Mouse (Mus musculus) MEL (cell line): Measurements from ENCODE around the gene Strc. TPM values are rescaled to one million over a fixed set of nuclear protein-coding genes. Genes with fewer than 3 reads are reported as not detected.

ENCODE experiments used
- DNase-seq: peaks from one replicate; pipeline ENCODE4 v3.0.0; 2011; ENCODE audit warnings: low read depth, low spot score
- H3K27ac ChIP-seq: 2 replicates; pipeline ENCODE4 v1.5.1; 2012; ENCODE audit warnings: low read depth, mild to moderate bottlenecking, control low read depth, low read length, moderate library complexity; ENCODE audit not compliant: control insufficient read depth
- H3K27me3 ChIP-seq, 2 experiments: fragments of 150-350 bp in 1 of 2; sonication (generic) in 1 of 2; 2 replicates each; pipeline ENCODE4 v1.6.1; 2012; ENCODE audit warnings: low read length in 2 of 2, mild to moderate bottlenecking in 2 of 2, improper control_type of control experiment in 1 of 2, moderate library complexity in 1 of 2; ENCODE audit not compliant: insufficient read depth in 2 of 2, control insufficient read depth in 1 of 2
- H3K36me3 ChIP-seq, 2 experiments: 2 replicates each; pipeline ENCODE4 v1.6.1; 2012 to 2014; ENCODE audit warnings: low read length in 2 of 2, improper control_type of control experiment in 1 of 2, inconsistent platforms in 1 of 2, mild to moderate bottlenecking in 1 of 2; ENCODE audit not compliant: insufficient read depth in 2 of 2, control insufficient read depth in 1 of 2
- H3K4me1 ChIP-seq, 2 experiments: fragments of 150-350 bp in 1 of 2; sonication (generic) in 1 of 2; 2 replicates each; pipeline ENCODE4 v1.6.1; 2012; ENCODE audit warnings: low read length in 2 of 2, improper control_type of control experiment in 1 of 2, mild to moderate bottlenecking in 1 of 2; ENCODE audit not compliant: insufficient read depth in 2 of 2, control insufficient read depth in 1 of 2
- H3K4me3 ChIP-seq, 2 experiments: fragments of 150-350 bp in 1 of 2; sonication (generic) in 1 of 2; 2 replicates each; pipeline ENCODE4 v1.5.1; 2012; ENCODE audit warnings: low read depth in 2 of 2, low read length in 2 of 2, mild to moderate bottlenecking in 2 of 2, moderate library complexity in 2 of 2, control low read depth in 1 of 2, improper control_type of control experiment in 1 of 2; ENCODE audit not compliant: control insufficient read depth in 1 of 2, insufficient read depth in 1 of 2
- H3K79me2 ChIP-seq: 2 replicates; pipeline ENCODE4 v1.6.1; 2012; ENCODE audit warnings: mild to moderate bottlenecking, low read length, moderate library complexity; ENCODE audit not compliant: control insufficient read depth, poor library complexity, insufficient read depth
- H3K9ac ChIP-seq: 2 replicates; pipeline ENCODE4 v1.6.1; 2012; ENCODE audit warnings: low read depth, mild to moderate bottlenecking, control low read depth, low read length, moderate library complexity; ENCODE audit not compliant: control insufficient read depth, poor library complexity, severe bottlenecking
- H3K9me3 ChIP-seq: fragments of 150-350 bp; sonication (generic); replicated peaks from 2 replicates; pipeline ENCODE4 v1.6.1; 2012; ENCODE audit warnings: mild to moderate bottlenecking, low read length, improper control_type of control experiment, moderate library complexity; ENCODE audit not compliant: insufficient read depth
- E2F4 ChIP-seq: IDR thresholded peaks from 2 replicates; pipeline ENCODE4 v1.6.1; 2011; ENCODE audit warnings: low read depth, low read length, improper control_type of control experiment, borderline replicate concordance
- ETS1 ChIP-seq: IDR thresholded peaks from 2 replicates; pipeline ENCODE4 v1.6.1; 2012; ENCODE audit warnings: low read depth, mild to moderate bottlenecking, inconsistent platforms, low read length, improper control_type of control experiment, moderate library complexity
- HCFC1 ChIP-seq: IDR thresholded peaks from 2 replicates; pipeline ENCODE4 v1.6.1; 2012; ENCODE audit warnings: low read depth, mild to moderate bottlenecking, inconsistent platforms, low read length, improper control_type of control experiment, moderate library complexity
- JUND ChIP-seq: IDR thresholded peaks from 2 replicates; pipeline ENCODE4 v1.6.1; 2011; ENCODE audit warnings: low read depth, mild to moderate bottlenecking, improper control_type of control experiment, low read length
- KAT2A ChIP-seq: conservative IDR thresholded peaks from 2 replicates; pipeline ENCODE4 v1.6.1; 2012; ENCODE audit warnings: low read depth, low read length, improper control_type of control experiment, inconsistent platforms
- MAFK ChIP-seq: IDR thresholded peaks from 2 replicates; pipeline ENCODE4 v1.6.1; 2011; ENCODE audit warnings: low read depth, mild to moderate bottlenecking, low read length, improper control_type of control experiment, borderline replicate concordance
- MEF2A ChIP-seq: IDR thresholded peaks from 2 replicates; pipeline ENCODE4 v1.6.1; 2014; ENCODE audit warnings: low read depth, mild to moderate bottlenecking, inconsistent platforms, low read length, improper control_type of control experiment; ENCODE audit not compliant: poor library complexity, insufficient replicate concordance, severe bottlenecking; ENCODE audit errors: extremely low read depth
- MYB ChIP-seq: IDR thresholded peaks from 2 replicates; pipeline ENCODE4 v1.6.1; 2011; ENCODE audit warnings: mild to moderate bottlenecking, low read depth, low read length, improper control_type of control experiment
- MYC ChIP-seq: IDR thresholded peaks from 2 replicates; pipeline ENCODE4 v1.6.1; 2011; ENCODE audit warnings: low read depth, mild to moderate bottlenecking, low read length, improper control_type of control experiment, moderate library complexity
- NRF1 ChIP-seq: IDR thresholded peaks from 2 replicates; pipeline ENCODE4 v1.6.1; 2014; ENCODE audit warnings: low read depth, mild to moderate bottlenecking, inconsistent platforms, low read length, improper control_type of control experiment, moderate library complexity; ENCODE audit not compliant: poor library complexity, insufficient read depth, severe bottlenecking
- POLR2A ChIP-seq, 2 experiments: IDR thresholded peaks; 2 replicates each; pipeline ENCODE4 v1.6.1; 2011 to 2012; ENCODE audit warnings: low read length in 2 of 2, mild to moderate bottlenecking in 2 of 2, control low read depth in 1 of 2, improper control_type of control experiment in 1 of 2, low read depth in 1 of 2, moderate library complexity in 1 of 2; ENCODE audit not compliant: control insufficient read depth in 1 of 2, insufficient read depth in 1 of 2, poor library complexity in 1 of 2
- POLR2AphosphoS2 ChIP-seq: IDR thresholded peaks from 2 replicates; pipeline ENCODE4 v1.6.1; 2011; ENCODE audit warnings: low read length, improper control_type of control experiment
- RCOR1 ChIP-seq: IDR thresholded peaks from 2 replicates; pipeline ENCODE4 v1.6.1; 2012; ENCODE audit warnings: low read depth, mild to moderate bottlenecking, inconsistent platforms, low read length, improper control_type of control experiment
- TCF12 ChIP-seq: IDR thresholded peaks from 2 replicates; pipeline ENCODE4 v1.6.1; 2014; ENCODE audit warnings: low read depth, mild to moderate bottlenecking, inconsistent platforms, low read length, improper control_type of control experiment, moderate library complexity
- USF1 ChIP-seq: IDR thresholded peaks from 2 replicates; pipeline ENCODE4 v1.6.1; 2014; ENCODE audit warnings: low read depth, mild to moderate bottlenecking, inconsistent platforms, low read length, improper control_type of control experiment, moderate library complexity
- USF2 ChIP-seq, 2 experiments: IDR thresholded peaks; 2 replicates each; pipeline ENCODE4 v1.6.1; 2011 to 2012; ENCODE audit warnings: improper control_type of control experiment in 2 of 2, low read length in 2 of 2, borderline replicate concordance in 1 of 2, inconsistent platforms in 1 of 2, low read depth in 1 of 2, mild to moderate bottlenecking in 1 of 2; ENCODE audit not compliant: insufficient read depth in 1 of 2
- ZKSCAN1 ChIP-seq: IDR thresholded peaks from 2 replicates; pipeline ENCODE4 v1.6.1; 2012; ENCODE audit warnings: low read depth, mild to moderate bottlenecking, inconsistent platforms, low read length, improper control_type of control experiment, moderate library complexity
- ZNF384 ChIP-seq: IDR thresholded peaks from 2 replicates; pipeline ENCODE4 v1.6.1; 2012; ENCODE audit warnings: low read depth, mild to moderate bottlenecking, inconsistent platforms, low read length, improper control_type of control experiment
- polyA plus RNA-seq, 2 experiments: library from polyadenylated mRNA; stranded (reverse) in 1 of 2; unstranded in 1 of 2; fragments of >175 nt in 1 of 2; fragments of >200 nt in 1 of 2; gene quantifications; 2 replicates each; pipeline versions ENCODE4 v1.2.1 to v1.2.4; 2012; ENCODE audit warnings: low replicate concordance in 2 of 2, low read depth in 1 of 2; ENCODE audit not compliant: insufficient read length in 2 of 2, insufficient read depth in 1 of 2, missing spikeins in 1 of 2
- total RNA-seq: library from RNA; depleted of rRNA; stranded (reverse); fragments of 300-350 nt; gene quantifications from 2 replicates; pipeline ENCODE4 v1.2.3, GENCODE M21; 2012

Gene Strc
- total and polyA plus RNA-seq, 3 experiments, result not detected

- TF ChIP-seq KAT2A (no peak), MEF2A (no peak), ZNF384 (no peak), POLR2AphosphoS2 (no peak), JUND (no peak), MYB (no peak), E2F4 (no peak), POLR2A (IDR thresholded peaks at IDR 0.05; ENCODE audit: control insufficient read depth in 1 of 2, insufficient read depth in 1 of 2, low read depth in 1 of 2, low read length in 2 of 2, poor library complexity in 1 of 2) (no peak), ETS1 (no peak)
- DNase-seq, result no peak
- H3K9ac ChIP-seq, result no peak overlapping the region
- H3K27me3 ChIP-seq, result no peaks in the 10 kb centered on the region
- H3K79me2 ChIP-seq, result no peaks in the 10 kb centered on the region
- H3K27ac ChIP-seq, result no peak overlapping the region
- H3K36me3 ChIP-seq, result no peaks in the 10 kb centered on the region
- no peak overlapping the region for H3K4me3 ChIP-seq
- no peaks in the 10 kb centered on the region for H3K4me1 ChIP-seq
- no peaks in the 10 kb centered on the region for H3K9me3 ChIP-seq
Measured at GRCm38 (mm10) chr2:121329492-121329891, 57.5 kb downstream of the Strc start.

- H3K4me3 ChIP-seq, result no peak overlapping the region
- H3K27me3 ChIP-seq, result no peaks in the 10 kb centered on the region
- TF ChIP-seq ZNF384 (no peak), HCFC1 (no peak), NRF1 (no peak), TCF12 (no peak), E2F4 (no peak), MAFK (no peak), POLR2AphosphoS2 (no peak), USF2 (IDR thresholded peaks at IDR 0.05; ENCODE audit: borderline replicate concordance in 1 of 2, insufficient read depth in 1 of 2, low read depth in 1 of 2, low read length in 2 of 2) (no peak), JUND (no peak), MYC (no peak), USF1 (no peak), ZKSCAN1 (no peak), RCOR1 (no peak), POLR2A (IDR thresholded peaks at IDR 0.05; ENCODE audit: control insufficient read depth in 1 of 2, insufficient read depth in 1 of 2, low read depth in 1 of 2, low read length in 2 of 2, poor library complexity in 1 of 2) (no peak), MYB (no peak)
- no peaks in the 10 kb centered on the region for H3K79me2 ChIP-seq
- no peak overlapping the region for H3K9ac ChIP-seq
- H3K4me1 ChIP-seq, result no peaks in the 10 kb centered on the region
- no peak for DNase-seq
- H3K9me3 ChIP-seq, result no peaks in the 10 kb centered on the region
- no peaks in the 10 kb centered on the region for H3K36me3 ChIP-seq
- no peak overlapping the region for H3K27ac ChIP-seq
Measured at GRCm38 (mm10) chr2:121323693-121324470, 63.1 kb downstream of the Strc start.
